Mouse (Mus musculus) forebrain, embryonic 11.5 days (tissue): ENCODE measurements around the gene Qpctl. TPM values are rescaled to one million over a fixed set of nuclear protein-coding genes. Genes with fewer than 3 reads are reported as not detected.
"Not testable (repeated sequence)": the region's sequence is repeated elsewhere in the genome, so short reads cannot be mapped to it uniquely, and the experiment has no call there.

Experiments used
- ATAC-seq: fragments of 200-750 bp; cut with Nextera tagmentation; replicated peaks from 2 replicates; pipeline ENCODE4 v1.8.0; 2017; ENCODE audit warnings: moderate TSS enrichment; ENCODE audit not compliant: low FRiP score
- DNase-seq: peaks from one replicate; pipeline ENCODE4 v3.0.0-alpha.2; 2017; ENCODE audit warnings: low spot score
- H3K27ac ChIP-seq: fragments of 300-500 bp; sonication (generic); 2 replicates; pipeline ENCODE4 v1.5.1; 2014; ENCODE audit warnings: low read depth, low read length
- H3K27me3 ChIP-seq: fragments of 300-500 bp; sonication (generic); 2 replicates; pipeline ENCODE4 v1.6.1; 2014; ENCODE audit warnings: mild to moderate bottlenecking, low read length, mixed read lengths; ENCODE audit not compliant: control insufficient read depth, insufficient read depth
- H3K36me3 ChIP-seq: fragments of 300-500 bp; sonication (generic); 2 replicates; pipeline ENCODE4 v1.6.1; 2014; ENCODE audit warnings: mild to moderate bottlenecking, low read length, moderate library complexity, mixed read lengths; ENCODE audit not compliant: control insufficient read depth, insufficient read depth
- H3K4me1 ChIP-seq: fragments of 300-500 bp; sonication (generic); replicated peaks from 2 replicates; pipeline ENCODE4 v1.6.1; 2014; ENCODE audit warnings: low read length, mixed read lengths; ENCODE audit not compliant: control insufficient read depth, insufficient read depth
- H3K4me2 ChIP-seq: fragments of 300-500 bp; sonication (generic); 2 replicates; pipeline ENCODE4 v1.6.1; 2014; ENCODE audit warnings: low read depth, mild to moderate bottlenecking, low read length, moderate library complexity, mixed read lengths; ENCODE audit not compliant: severe bottlenecking
- H3K4me3 ChIP-seq: fragments of 300-500 bp; sonication (generic); 2 replicates; pipeline ENCODE4 v1.5.1; 2014; ENCODE audit warnings: low read depth, low read length
- H3K9ac ChIP-seq: fragments of 300-500 bp; sonication (generic); 2 replicates; pipeline ENCODE4 v1.6.1; 2014; ENCODE audit warnings: low read length
- H3K9me3 ChIP-seq: fragments of 300-500 bp; sonication (generic); 2 replicates; pipeline ENCODE4 v1.6.1; 2016; ENCODE audit warnings: low read length, mixed read lengths; ENCODE audit not compliant: control insufficient read depth
- WGBS: fragments of 180-500 bp; shearing (Covaris S2); extraction: QIAGEN DNeasy Blood & Tissue Kit; methylation state at CpG from one replicate; pipeline ENCODE4 v1.1.7; 2014; 5-methylcytosine and 5-hydroxymethylcytosine counted together
- polyA plus RNA-seq: library from polyadenylated mRNA; unstranded; fragments of >200 nt; fragmentation: Nextera tagmentation; extraction: Ambion mirVana; gene quantifications from 2 replicates; pipeline ENCODE4 v1.2.1, GENCODE M21; 2014

The Qpctl gene
- polyA plus RNA-seq, 1 experiment from 2014 or later = 13.9 TPM

DNA sequence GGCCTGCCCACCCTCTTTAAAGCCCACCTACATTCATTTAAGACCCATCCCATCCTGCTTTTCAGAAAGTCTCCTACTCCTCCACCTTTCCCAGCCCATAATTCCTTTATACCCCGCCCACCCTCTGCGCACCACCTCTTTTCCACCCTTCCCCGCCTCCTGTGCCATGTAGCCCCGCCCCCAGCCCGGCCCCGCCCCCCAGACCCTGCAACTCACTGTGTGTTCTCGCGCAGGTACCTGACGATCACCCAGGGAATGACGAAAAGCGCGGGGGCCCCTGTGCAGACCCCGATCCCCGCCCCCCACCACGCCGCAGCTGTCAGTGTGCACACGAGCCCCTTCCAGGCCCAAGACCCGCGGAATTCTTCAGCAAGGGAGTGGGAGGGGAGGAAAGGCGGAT, 11.0 kb upstream of the Qpctl start:
- no peak overlapping the region for H3K27ac ChIP-seq
- no peak for ATAC-seq

DNA sequence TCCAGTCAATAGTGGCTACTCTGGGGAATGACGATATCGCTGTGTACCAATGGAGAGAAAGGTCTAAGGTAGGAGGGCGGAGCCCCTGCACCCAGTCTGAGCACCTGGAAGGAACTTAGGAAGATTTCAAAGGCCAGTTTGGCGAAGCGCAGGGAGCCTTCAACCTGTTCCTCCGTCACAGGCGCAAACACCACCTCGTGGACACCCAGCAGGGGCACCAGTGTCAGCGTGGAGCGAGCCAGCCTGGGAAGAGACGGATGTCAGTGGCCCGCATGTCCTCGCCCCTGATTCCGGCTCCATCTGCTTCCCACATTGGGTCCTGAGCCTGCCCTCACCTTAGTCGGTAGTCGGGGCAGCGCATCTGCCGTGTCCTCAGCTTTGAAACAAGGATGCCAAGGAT, 10.3 kb upstream of the Qpctl start:
- no peak overlapping the region for H3K27ac ChIP-seq
- H3K9me3 ChIP-seq = no peaks in the 10 kb centered on the region
- 0 out of 2 replicates have a peak overlapping the region, but pooled peaks have one; percentile 64 for H3K4me2 ChIP-seq
- H3K27me3 ChIP-seq = peaks cover 16% of the 10 kb centered on the region
- 13% methylated on average over 18 of the region's 18 CpGs for WGBS
- ATAC-seq (no peak), DNase-seq (no peak)
- H3K36me3 ChIP-seq = no peaks in the 10 kb centered on the region
- peaks cover 8% of the 10 kb centered on the region; the same call in 1 of the 2 replicates for H3K4me1 ChIP-seq
- H3K9ac ChIP-seq = no peak overlapping the region
- no peak overlapping the region for H3K4me3 ChIP-seq

More for the DNA sequence above, 11.0 kb upstream of the Qpctl start:
- Histone ChIP-seq H3K9me3 (no peaks in the 10 kb centered on the region), H3K4me2 (peak overlapping the region; percentile 64), H3K4me3 (peak overlapping the region; percentile 30), H3K4me1 (peaks cover 8% of the 10 kb centered on the region; the same call in 1 of the 2 replicates), H3K27me3 (peaks cover 20% of the 10 kb centered on the region), H3K9ac (peak overlapping the region; percentile 39), H3K36me3 (no peaks in the 10 kb centered on the region)
- DNase-seq = peak; percentile 83
- WGBS = 2% methylated on average over 20 of the region's 20 CpGs

DNA sequence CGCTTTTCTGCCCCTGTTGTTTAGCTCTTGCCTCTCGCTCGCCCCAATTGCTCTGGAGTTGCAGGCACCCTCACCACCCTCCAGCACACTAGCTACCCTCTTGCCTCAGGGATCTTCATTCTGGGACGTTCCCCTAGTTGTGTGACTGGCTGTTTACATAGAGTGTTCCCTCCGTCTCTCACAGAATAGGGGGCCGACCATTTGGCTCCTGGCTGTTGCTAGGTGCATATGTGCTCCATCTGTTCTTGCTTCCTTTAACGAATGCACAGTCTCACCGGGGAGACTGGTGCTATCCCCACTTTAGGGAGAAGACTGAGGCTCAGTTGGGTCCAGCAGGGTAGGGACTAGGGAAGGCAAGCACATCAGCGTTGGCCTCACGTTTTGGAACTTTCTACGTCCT, 9.5 kb upstream of the Qpctl start:
- WGBS = 77% methylated on average over 11 of the region's 11 CpGs
- H3K9ac ChIP-seq = no peak overlapping the region
- no peak for ATAC-seq
- no peak overlapping the region for H3K4me2 ChIP-seq
- peaks cover 8% of the 10 kb centered on the region; the same call in 1 of the 2 replicates for H3K4me1 ChIP-seq
- H3K36me3 ChIP-seq = no peaks in the 10 kb centered on the region; the same call in 1 of the 2 replicates
- no peak overlapping the region for H3K4me3 ChIP-seq
- no peak for DNase-seq
- no peak overlapping the region for H3K27ac ChIP-seq
- H3K27me3 ChIP-seq = peaks cover 13% of the 10 kb centered on the region
- H3K9me3 ChIP-seq = no peaks in the 10 kb centered on the region

DNA sequence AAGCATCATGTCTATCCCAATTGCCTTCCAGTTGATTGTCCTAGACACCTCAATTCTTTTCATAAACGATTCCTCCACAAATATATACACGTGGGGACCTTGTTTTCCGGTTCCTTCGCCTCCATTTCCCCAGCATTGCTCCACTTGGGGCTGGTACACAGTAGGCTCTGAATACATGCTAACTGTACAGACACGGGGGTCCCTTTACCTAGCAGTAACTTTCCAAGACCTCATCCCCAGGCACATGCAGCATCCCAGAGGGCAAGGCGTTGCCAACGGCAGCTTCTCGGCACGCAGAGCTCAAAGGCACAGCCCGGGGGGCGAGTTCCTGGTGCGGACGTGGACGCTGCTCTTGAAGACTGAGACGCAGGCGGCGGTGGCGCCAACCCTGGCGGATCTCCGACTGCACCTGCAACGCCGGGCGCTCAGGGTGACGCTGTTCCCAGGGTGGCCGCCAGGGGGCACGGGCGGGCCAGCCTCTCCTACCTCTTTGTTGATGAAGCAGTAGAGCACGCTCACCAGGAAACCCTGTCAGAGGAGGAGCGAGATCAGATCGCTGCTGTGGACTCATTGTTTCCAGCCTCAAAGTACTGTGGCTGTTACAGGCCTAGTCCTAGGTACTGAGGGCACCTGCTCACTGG, 8.2 kb upstream of the Qpctl start:
- 5% methylated on average over 30 of the region's 30 CpGs for WGBS
- peaks cover 13% of the 10 kb centered on the region for H3K27me3 ChIP-seq

DNA sequence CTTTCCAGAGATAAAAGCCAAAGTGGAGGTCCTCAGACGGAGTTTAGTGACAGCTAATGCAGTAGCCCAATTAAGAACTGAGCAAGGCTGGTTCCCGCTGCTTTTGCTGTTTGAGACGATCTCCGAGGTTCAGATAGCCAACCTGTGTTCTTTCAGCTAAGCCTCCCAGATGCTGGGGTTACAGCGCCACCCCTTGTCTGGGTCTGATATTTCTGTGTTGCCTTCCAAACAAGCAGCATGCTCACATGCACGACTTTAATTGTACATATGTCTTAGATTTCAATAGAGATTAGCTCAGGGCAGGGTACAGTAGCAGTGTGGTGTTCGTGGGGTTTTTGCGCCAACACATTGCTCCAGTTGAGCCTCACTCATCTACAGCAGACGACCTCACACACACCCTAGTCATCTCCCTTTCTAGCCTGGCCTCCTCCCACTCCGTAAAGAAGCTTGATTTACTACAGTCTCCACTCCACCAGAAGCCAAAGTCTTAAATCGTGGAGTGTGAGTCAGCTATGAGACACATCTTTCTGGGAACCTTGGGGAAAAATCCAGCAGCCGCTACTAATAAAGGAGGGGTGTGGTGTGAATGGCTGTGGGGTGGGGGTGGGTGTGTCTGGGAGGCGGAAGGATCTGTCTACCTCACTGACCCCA, 6.9 kb upstream of the Qpctl start:
- H3K4me2 ChIP-seq = no peak overlapping the region
- no peaks in the 10 kb centered on the region for H3K9me3 ChIP-seq
- DNase-seq = no peak
- peaks cover 8% of the 10 kb centered on the region; the same call in 1 of the 2 replicates for H3K4me1 ChIP-seq
- no peak overlapping the region for H3K27ac ChIP-seq
- ATAC-seq = no peak
- H3K36me3 ChIP-seq = no peaks in the 10 kb centered on the region; the same call in 1 of the 2 replicates
- WGBS = 59% methylated on average over 13 of the region's 13 CpGs
- H3K4me3 ChIP-seq = no peak overlapping the region
- no peak overlapping the region for H3K9ac ChIP-seq
- H3K27me3 ChIP-seq = peaks cover 13% of the 10 kb centered on the region

More for the DNA sequence above, 8.2 kb upstream of the Qpctl start:
- Histone ChIP-seq H3K4me2 (peak overlapping the region; percentile 32), H3K27ac (no peak overlapping the region; the same call in 1 of the 2 replicates), H3K9me3 (no peaks in the 10 kb centered on the region), H3K4me3 (no peak overlapping the region), H3K9ac (peak overlapping the region; percentile 10; the same call in 1 of the 2 replicates), H3K4me1 (peaks cover 8% of the 10 kb centered on the region; the same call in 1 of the 2 replicates), H3K36me3 (no peaks in the 10 kb centered on the region; the same call in 1 of the 2 replicates)
- DNase-seq = peak; percentile 97
- ATAC-seq = peak; percentile 72

DNA sequence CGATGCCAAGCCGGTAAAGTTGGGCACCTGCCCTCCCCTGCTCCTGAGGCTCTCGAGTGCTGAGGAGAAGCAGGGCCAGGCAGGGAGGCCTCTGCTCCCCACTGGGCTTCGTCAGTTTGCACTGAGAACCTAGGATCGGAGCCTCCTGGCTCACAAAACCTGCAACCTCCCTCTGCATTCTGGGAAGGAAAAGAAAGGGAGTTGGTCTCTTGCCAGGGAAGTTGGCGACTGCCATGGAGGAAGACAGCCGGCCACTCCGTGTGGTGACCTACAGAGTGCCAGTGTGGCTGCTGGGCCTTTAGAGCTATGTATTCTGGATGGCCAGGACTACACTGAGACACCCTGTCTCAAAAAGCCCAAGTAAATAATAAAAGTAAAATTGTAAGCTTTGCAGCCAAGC, 5.7 kb upstream of the Qpctl start:
- 87% methylated on average over 8 of the region's 8 CpGs for WGBS
- no peak for ATAC-seq

DNA sequence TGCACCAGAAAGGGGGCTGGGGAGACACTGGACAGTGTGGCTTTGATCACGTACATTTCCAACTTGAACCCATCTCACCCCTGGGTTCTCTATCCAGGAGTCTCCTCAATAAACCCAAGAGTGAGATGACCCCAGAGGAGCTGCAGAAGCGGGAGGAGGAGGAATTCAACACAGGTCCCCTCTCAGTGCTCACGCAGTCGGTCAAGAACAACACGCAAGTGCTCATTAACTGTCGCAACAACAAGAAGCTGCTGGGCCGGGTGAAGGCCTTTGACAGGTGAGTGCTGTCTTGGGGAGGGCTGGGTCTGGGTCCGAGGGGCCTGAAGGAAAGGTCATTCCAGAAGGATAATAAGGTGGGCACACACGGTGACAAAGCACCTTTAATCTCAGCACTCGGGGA, 2.0 kb upstream of the Qpctl start:
- not testable (repeated sequence) for H3K9me3 ChIP-seq, H3K4me3 ChIP-seq, DNase-seq, ATAC-seq, H3K9ac ChIP-seq, H3K27me3 ChIP-seq, H3K4me2 ChIP-seq, H3K36me3 ChIP-seq, H3K27ac ChIP-seq
- peaks cover 15% of the 10 kb centered on the region for H3K4me1 ChIP-seq
- 88% methylated on average over 10 of the region's 10 CpGs for WGBS

More for the DNA sequence above, 5.7 kb upstream of the Qpctl start:
- Histone ChIP-seq H3K36me3 (no peaks in the 10 kb centered on the region; the same call in 1 of the 2 replicates), H3K27me3 (peaks cover 10% of the 10 kb centered on the region), H3K4me2 (no peak overlapping the region), H3K4me3 (no peak overlapping the region), H3K27ac (no peak overlapping the region), H3K4me1 (peaks cover 8% of the 10 kb centered on the region), H3K9me3 (no peaks in the 10 kb centered on the region), H3K9ac (no peak overlapping the region)
- DNase-seq = no peak

DNA sequence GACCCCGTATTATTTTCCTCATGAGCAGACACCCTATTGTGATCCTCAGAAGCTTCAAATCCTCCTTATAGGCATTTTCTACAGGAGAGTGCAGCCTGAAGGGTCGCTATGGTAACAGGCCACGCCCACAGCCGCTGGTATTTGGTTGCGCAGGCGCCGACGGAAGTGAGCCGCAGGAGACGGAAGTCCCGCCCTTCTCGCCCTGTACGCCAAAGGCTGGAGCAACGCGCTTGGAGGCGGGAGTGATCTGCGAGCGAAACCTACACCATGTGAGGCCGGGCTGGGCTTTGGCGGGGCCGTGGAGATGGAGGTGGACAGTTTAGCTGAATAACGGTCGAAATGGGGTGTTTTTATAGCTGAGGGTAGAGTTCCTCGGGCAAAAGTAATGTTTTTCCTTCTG, 535 bp upstream of the Qpctl start, which contains the start of gene Snrpd2:
Snrpd2 (plus strand) TSS at position 97 of the 400 bp plus-strand sequence.
- H3K36me3 ChIP-seq = no peaks in the 10 kb centered on the region; the same call in 1 of the 2 replicates
- peak within 1 kb of the TSS; percentile 92 for H3K4me2 ChIP-seq
- peak within 1 kb of the TSS; percentile 66 for H3K9ac ChIP-seq
- H3K9me3 ChIP-seq = no peaks in the 10 kb centered on the region
- peak within 1 kb of the TSS; percentile 52 for H3K4me3 ChIP-seq
- H3K27ac ChIP-seq = peak within 1 kb of the TSS; percentile 76; the same call in 1 of the 2 replicates
- ATAC-seq (peak; percentile 93), DNase-seq (peak; percentile 97)
- WGBS = under 1% methylated on average over 24 of the region's 24 CpGs
- no peaks in the 10 kb centered on the region for H3K27me3 ChIP-seq
- peaks cover 15% of the 10 kb centered on the region for H3K4me1 ChIP-seq
